Mouse (Mus musculus) kidney, embryonic 15.5 days (tissue): ENCODE measurements around the gene Bicc1. TPM values are rescaled to one million over a fixed set of nuclear protein-coding genes. Genes with fewer than 3 reads are reported as not detected.

Experiments
- ATAC-seq: fragments of 200-750 bp; cut with Nextera tagmentation; replicated peaks from 2 replicates; pipeline ENCODE4 v1.8.0; 2017; ENCODE audit warnings: moderate TSS enrichment; ENCODE audit not compliant: low FRiP score
- H3K27ac ChIP-seq: fragments of 300-500 bp; sonication (generic); 2 replicates; pipeline ENCODE4 v1.5.1; 2015; ENCODE audit warnings: mild to moderate bottlenecking, inconsistent platforms
- H3K27me3 ChIP-seq: fragments of 300-500 bp; sonication (generic); 2 replicates; pipeline ENCODE4 v1.6.1; 2015; ENCODE audit warnings: inconsistent platforms
- H3K36me3 ChIP-seq: fragments of 300-500 bp; sonication (generic); 2 replicates; pipeline ENCODE4 v1.6.1; 2015; ENCODE audit warnings: inconsistent platforms
- H3K4me1 ChIP-seq: fragments of 300-500 bp; sonication (generic); 2 replicates; pipeline ENCODE4 v1.6.1; 2015; ENCODE audit warnings: inconsistent platforms
- H3K4me2 ChIP-seq: fragments of 300-500 bp; sonication (generic); 2 replicates; pipeline ENCODE4 v1.6.1; 2015; ENCODE audit warnings: moderate library complexity, mild to moderate bottlenecking, inconsistent platforms
- H3K4me3 ChIP-seq: fragments of 300-500 bp; sonication (generic); replicated peaks from 2 replicates; pipeline ENCODE4 v1.5.1; 2015; ENCODE audit warnings: mild to moderate bottlenecking, inconsistent platforms
- H3K9ac ChIP-seq: fragments of 300-500 bp; sonication (generic); 2 replicates; pipeline ENCODE4 v1.6.1; 2015; ENCODE audit warnings: mild to moderate bottlenecking, inconsistent platforms
- H3K9me3 ChIP-seq: fragments of 300-500 bp; sonication (generic); replicated peaks from 2 replicates; pipeline ENCODE4 v1.6.1; 2016; ENCODE audit warnings: inconsistent platforms
- WGBS: fragments of 180-500 bp; shearing (Covaris S2); methylation state at CpG from one replicate; pipeline ENCODE4 v1.1.7; 2015; ENCODE audit warnings: mixed read lengths; 5-methylcytosine and 5-hydroxymethylcytosine counted together
- polyA plus RNA-seq: library from polyadenylated mRNA; unstranded; fragments of >200 nt; fragmentation: Nextera tagmentation; extraction: Ambion mirVana; gene quantifications from 2 replicates; pipeline ENCODE4 v1.2.1, GENCODE M21; 2015

Gene Bicc1
- 39.4 and 40.3 TPM in 2 replicates for polyA plus RNA-seq

DNA sequence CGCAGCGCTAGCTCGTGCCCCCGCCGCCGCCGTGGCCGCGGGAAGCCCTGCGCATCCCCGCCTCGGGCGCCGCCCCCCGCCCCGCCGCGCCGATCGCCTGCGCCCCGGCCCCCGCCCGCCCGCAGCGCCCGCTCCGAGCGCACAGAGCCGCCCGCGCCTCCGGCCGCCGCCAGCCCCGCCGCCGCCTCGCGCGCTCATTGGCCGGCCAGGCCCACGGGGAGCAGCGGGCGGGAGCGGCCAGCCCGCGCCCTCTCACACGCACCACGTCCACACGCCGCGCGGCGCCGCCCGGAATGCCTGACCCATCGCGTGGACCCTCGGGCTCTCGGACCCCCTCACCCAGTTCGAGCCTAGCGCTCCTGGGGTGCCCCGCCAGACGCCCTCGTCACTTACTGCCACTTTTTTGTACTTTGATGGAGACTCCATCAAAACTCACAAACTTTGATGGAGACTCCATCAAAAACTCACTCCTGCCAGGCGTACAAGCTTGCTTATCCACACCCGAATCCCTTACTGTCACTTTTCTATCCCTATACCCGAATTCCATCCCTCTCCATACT, at the start of gene Bicc1:
TSS of gene Bicc1 (minus strand) at position 25 of the 560 bp plus-strand sequence.
- peak; percentile 92 for ATAC-seq
- Histone ChIP-seq H3K4me3 (peak within 1 kb of the TSS; percentile 82), H3K4me2 (peak within 1 kb of the TSS; percentile 87), H3K9ac (peak within 1 kb of the TSS; percentile 88), H3K4me1 (peaks cover 29% of the 10 kb centered on the region), H3K9me3 (no peaks in the 10 kb centered on the region), H3K27ac (peak within 1 kb of the TSS; percentile 92), H3K27me3 (0 out of 2 replicates have a peak, but pooled peaks cover 8% of the 10 kb centered on the region), H3K36me3 (no peaks in the 10 kb centered on the region)
- WGBS: 3% methylated on average over 56 of the region's 69 CpGs

DNA sequence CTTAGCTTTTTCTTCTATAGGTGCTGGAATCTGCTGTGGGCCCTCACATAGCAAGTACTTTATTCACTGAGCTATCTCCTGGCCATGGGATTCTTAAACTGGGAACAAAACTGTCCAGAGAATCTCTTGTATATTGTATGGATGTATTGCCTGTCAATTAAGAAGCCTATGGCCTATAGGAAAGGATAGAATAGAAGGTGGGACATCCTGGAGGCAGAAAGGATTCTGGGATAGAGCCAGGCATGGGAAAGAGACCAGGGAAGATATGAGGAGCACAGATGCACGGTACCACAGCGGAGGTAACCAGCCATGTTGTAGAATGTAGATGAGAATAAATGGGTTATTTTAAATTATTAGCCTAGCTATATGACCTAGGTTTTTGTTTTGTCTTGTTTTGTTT, 42.0 kb upstream of the Bicc1 start:
- H3K4me3 ChIP-seq: no peak overlapping the region
- 100% methylated on average over 2 of the region's 2 CpGs for whole genome bisulfite sequencing
- no peak for ATAC-seq
- H3K9me3 ChIP-seq: no peaks in the 10 kb centered on the region
- peaks cover 19% of the 10 kb centered on the region for H3K4me1 ChIP-seq
- H3K27ac ChIP-seq: no peak overlapping the region
- no peaks in the 10 kb centered on the region for H3K36me3 ChIP-seq
- no peak overlapping the region for H3K9ac ChIP-seq
- no peak overlapping the region for H3K4me2 ChIP-seq
- H3K27me3 ChIP-seq: no peaks in the 10 kb centered on the region

DNA sequence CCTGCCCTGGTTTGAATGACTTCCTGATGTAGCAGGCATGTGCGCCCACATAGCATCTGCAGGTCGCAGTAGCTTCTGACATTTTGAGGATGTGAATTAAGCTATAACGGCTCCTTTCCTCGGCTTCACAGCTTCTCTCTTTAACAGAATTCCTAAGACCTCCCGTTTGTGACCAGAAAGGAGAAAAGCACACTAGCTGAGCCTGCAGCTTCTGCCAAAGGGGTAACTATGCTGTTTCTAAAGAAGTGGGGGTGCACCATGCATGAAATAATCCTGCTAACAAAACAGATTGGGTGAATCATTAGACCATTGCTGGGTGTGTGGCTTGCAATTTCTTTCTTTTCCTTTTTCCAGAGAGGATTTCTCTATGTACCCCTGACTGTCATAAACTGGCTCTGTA, 41.5 kb upstream of the Bicc1 start:
- no peaks in the 10 kb centered on the region for H3K27me3 ChIP-seq
- no peak overlapping the region for H3K27ac ChIP-seq
- H3K9ac ChIP-seq: no peak overlapping the region
- peaks cover 24% of the 10 kb centered on the region for H3K4me1 ChIP-seq
- no peak overlapping the region for H3K4me3 ChIP-seq
- no peaks in the 10 kb centered on the region for H3K36me3 ChIP-seq
- ATAC-seq: no peak
- 64% methylated on average over 5 of the region's 5 CpGs for WGBS
- no peak overlapping the region for H3K4me2 ChIP-seq
- H3K9me3 ChIP-seq: no peaks in the 10 kb centered on the region

DNA sequence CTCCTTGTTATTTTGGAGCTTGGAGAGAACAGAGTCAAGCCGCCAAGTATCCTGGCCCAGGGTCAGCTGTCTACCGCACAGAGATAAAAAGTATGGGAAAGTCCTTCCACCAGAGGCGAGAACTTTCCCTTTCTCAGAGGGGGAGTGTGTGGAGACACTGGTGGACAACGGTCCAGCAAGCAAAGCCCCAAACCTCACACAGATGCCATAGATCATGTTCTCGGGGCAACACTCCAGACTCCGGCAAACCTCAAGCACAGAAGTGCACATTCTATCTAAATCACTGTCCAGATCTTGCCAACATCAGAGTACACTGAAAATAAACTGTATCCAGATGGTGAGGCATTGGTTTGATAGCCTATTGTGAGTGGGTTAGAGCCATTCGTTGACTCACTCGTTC, 39.2 kb upstream of the Bicc1 start:
- Histone ChIP-seq H3K27ac (peak overlapping the region; percentile 46), H3K9ac (no peak overlapping the region), H3K36me3 (no peaks in the 10 kb centered on the region), H3K4me3 (no peak overlapping the region), H3K4me2 (no peak overlapping the region), H3K9me3 (no peaks in the 10 kb centered on the region), H3K27me3 (no peaks in the 10 kb centered on the region), H3K4me1 (peaks cover 32% of the 10 kb centered on the region)
- 58% methylated on average over 8 of the region's 8 CpGs for WGBS
- ATAC-seq: 0 out of 2 replicates have a peak, but pooled peaks have one; percentile 45

DNA sequence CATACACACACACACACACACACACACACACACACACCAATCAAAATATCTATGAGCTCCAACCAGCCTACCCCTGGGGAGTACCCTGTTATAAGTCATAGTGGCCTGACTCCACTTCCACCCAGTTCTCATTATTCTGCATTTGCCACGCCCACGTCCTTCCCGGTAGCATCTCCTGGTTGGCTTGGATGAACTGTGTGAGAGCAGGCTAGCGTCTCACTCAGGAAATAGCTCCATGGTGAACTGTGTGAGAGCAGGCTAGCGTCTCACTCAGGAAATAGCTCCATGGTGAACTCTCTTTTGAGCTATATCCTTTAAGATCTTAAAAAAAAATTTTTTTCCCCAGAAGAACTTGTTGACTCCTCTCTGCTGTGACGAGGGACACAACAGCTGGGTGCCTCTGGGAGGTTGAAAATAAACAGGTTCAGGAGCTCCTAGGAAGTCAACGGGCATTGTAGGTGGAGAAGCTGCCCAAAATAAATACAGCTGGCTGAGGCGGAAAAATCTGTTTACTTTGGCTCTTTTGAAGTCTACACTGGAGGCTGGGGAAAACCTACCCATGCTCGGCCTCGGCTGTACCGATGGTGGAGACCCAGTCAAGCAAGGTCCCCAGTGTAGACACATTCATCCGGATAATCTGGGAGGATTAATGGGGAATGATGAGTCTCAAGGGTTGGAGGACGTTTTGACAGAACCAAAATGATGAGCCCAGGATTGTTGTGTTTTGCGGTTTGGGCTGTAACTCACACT, 37.7 kb upstream of the Bicc1 start:
- no peak overlapping the region for H3K4me2 ChIP-seq
- H3K9me3 ChIP-seq: no peaks in the 10 kb centered on the region
- WGBS: 41% methylated on average over 14 of the region's 14 CpGs
- H3K27me3 ChIP-seq: no peaks in the 10 kb centered on the region
- peak overlapping the region; percentile 59 for H3K27ac ChIP-seq
- ATAC-seq: peak; percentile 55; the same call in 1 of the 2 replicates
- H3K36me3 ChIP-seq: no peaks in the 10 kb centered on the region
- H3K9ac ChIP-seq: no peak overlapping the region
- H3K4me1 ChIP-seq: peaks cover 41% of the 10 kb centered on the region
- H3K4me3 ChIP-seq: no peak overlapping the region

DNA sequence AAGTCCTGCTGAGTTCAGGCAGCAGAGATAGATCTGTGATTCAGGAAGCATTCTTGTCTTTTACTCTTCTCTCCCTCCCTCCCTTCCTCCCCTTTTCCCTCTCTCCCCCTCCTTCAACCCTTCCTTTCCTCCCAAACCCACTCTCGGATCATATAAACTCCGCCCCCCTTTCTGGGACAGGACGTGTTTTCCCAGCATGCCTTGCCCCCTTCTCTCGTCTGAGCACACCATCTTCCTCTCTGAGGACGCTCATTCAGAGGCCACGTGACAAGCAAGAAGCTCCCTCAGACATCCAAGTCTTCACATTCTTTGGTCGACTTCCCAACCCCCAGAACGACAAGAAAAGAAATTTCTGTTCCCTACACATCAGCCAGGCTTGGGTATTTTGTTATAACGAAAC, 36.0 kb upstream of the Bicc1 start:
- H3K27me3 ChIP-seq: no peaks in the 10 kb centered on the region
- no peak overlapping the region for H3K4me2 ChIP-seq
- H3K27ac ChIP-seq: no peak overlapping the region
- H3K4me1 ChIP-seq: peaks cover 34% of the 10 kb centered on the region
- H3K9me3 ChIP-seq: no peaks in the 10 kb centered on the region
- no peak for ATAC-seq
- no peak overlapping the region for H3K9ac ChIP-seq
- no peaks in the 10 kb centered on the region for H3K36me3 ChIP-seq
- no peak overlapping the region for H3K4me3 ChIP-seq
- 51% methylated on average over 9 of the region's 9 CpGs for WGBS

DNA sequence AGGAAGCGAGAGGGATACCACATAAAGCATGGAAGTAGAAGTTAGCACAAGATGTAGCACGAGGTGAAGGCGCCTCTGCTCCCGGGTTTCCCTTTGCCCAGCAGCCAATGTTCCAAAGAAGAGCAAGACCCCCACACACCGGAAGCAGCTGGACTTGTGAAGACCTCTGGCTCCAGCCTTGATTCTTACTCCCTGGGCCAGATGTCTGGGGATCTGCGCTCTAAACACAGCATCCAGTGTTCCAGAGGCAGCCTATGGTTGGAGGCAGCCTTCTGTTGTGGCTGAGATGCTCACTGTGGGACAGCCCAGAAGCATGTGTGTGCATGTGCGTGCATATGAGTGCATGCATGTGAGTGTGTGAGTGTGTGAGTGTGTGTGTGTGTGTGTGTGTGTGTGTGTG, 35.2 kb upstream of the Bicc1 start:
- Histone ChIP-seq H3K27me3 (no peaks in the 10 kb centered on the region), H3K36me3 (no peaks in the 10 kb centered on the region), H3K9me3 (no peaks in the 10 kb centered on the region), H3K4me2 (no peak overlapping the region), H3K9ac (no peak overlapping the region), H3K4me3 (no peak overlapping the region), H3K27ac (no peak overlapping the region), H3K4me1 (peaks cover 34% of the 10 kb centered on the region)
- ATAC-seq: no peak
- WGBS: 81% methylated on average over 7 of the region's 7 CpGs

DNA sequence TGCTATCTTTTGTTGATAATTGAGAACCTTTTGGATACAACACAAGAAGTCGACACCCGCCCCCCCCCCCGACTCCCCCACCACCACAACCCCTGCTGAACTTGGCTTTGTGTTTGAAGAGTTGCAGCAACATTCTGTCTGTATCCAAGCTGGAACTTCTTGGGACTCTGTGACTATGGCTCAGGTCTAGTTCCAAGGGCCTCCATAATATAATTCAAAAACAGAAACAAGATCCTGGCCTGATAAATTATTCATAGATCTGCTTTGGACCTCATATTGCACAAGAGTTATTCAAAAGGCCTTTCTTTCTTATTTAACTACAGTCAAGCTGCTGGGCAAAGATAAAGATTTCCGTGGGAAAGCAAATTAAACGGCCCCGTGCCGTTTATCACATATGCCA, 33.8 kb upstream of the Bicc1 start:
- ATAC-seq: no peak
- Histone ChIP-seq H3K27ac (peak overlapping the region; percentile 60; the same call in 1 of the 2 replicates), H3K4me3 (no peak overlapping the region), H3K9me3 (no peaks in the 10 kb centered on the region), H3K36me3 (no peaks in the 10 kb centered on the region), H3K27me3 (no peaks in the 10 kb centered on the region), H3K4me2 (no peak overlapping the region), H3K4me1 (peaks cover 34% of the 10 kb centered on the region), H3K9ac (no peak overlapping the region)
- 65% methylated on average over 7 of the region's 7 CpGs for WGBS

DNA sequence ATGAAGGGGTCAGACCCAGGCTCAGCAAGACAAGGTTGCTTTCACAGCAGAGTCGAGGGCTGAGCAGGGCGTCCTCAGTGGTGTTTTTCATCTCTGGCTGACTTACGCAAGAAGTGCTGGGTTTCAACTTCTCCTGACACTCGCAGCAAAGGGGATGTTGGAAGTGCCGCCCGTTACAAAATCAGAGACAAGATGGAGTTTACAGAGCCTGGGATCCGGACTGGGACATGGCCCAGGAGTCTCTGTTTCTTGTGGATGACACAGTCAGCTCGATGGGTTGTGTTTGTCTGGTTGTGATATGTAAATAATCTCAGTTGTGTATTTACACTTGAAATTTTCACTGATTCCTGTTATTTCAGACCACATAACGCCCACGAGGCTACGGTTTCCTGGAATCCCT, 33.4 kb upstream of the Bicc1 start:
- Histone ChIP-seq H3K4me2 (no peak overlapping the region), H3K4me1 (peaks cover 29% of the 10 kb centered on the region), H3K9ac (no peak overlapping the region), H3K4me3 (no peak overlapping the region), H3K27ac (peak overlapping the region; percentile 60), H3K9me3 (no peaks in the 10 kb centered on the region), H3K36me3 (no peaks in the 10 kb centered on the region), H3K27me3 (no peaks in the 10 kb centered on the region)
- 63% methylated on average over 11 of the region's 11 CpGs for WGBS
- ATAC-seq: no peak

DNA sequence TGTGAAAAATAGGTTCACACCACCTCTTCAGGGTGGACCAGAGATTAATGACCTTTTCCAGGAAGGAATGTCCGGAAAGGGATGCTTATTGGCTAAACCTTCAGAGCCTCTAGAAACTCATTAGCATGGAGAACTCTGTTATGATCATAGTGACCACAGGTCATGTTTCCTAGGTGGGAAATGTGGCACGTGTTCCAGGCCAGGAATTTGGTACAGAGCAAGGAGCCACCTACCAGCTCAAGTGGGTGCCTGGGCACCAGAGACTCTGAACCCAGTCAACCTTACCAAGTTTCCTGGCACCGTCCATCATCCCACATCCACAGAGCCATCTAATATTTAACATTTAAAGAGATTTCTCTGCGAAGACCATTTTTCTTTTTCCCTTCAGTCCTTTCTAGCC, 29.2 kb upstream of the Bicc1 start:
- Histone ChIP-seq H3K4me3 (no peak overlapping the region), H3K36me3 (no peaks in the 10 kb centered on the region), H3K4me1 (peaks cover 8% of the 10 kb centered on the region), H3K27me3 (no peaks in the 10 kb centered on the region), H3K4me2 (no peak overlapping the region), H3K27ac (no peak overlapping the region), H3K9ac (no peak overlapping the region), H3K9me3 (no peaks in the 10 kb centered on the region)
- 83% methylated on average over 4 of the region's 4 CpGs for WGBS
- no peak for ATAC-seq

DNA sequence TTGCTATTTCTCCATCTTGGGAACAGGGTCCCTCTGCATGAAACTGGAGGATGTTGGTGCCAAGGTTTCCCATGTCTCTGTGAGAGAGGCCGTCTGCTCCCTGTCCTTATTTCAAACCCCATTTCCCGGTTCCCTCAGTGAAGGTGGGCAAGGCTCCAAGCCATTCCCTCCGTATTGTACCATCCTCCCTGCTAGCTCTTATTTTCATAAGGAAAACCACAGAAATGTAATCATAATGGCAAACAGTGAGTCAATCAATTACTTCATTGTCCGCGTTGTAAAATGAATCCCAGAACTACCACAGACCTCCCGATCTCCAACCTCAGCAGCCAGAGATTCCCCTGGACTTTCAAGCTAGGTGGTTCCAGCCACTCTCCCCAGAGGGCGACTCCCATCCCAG, 25.6 kb upstream of the Bicc1 start:
- 82% methylated on average over 7 of the region's 7 CpGs for WGBS
- Histone ChIP-seq H3K4me3 (no peak overlapping the region), H3K4me1 (0 out of 2 replicates have a peak, but pooled peaks cover 5% of the 10 kb centered on the region), H3K9me3 (no peaks in the 10 kb centered on the region), H3K9ac (no peak overlapping the region), H3K36me3 (no peaks in the 10 kb centered on the region), H3K27ac (no peak overlapping the region), H3K4me2 (no peak overlapping the region), H3K27me3 (no peaks in the 10 kb centered on the region)
- ATAC-seq: no peak

DNA sequence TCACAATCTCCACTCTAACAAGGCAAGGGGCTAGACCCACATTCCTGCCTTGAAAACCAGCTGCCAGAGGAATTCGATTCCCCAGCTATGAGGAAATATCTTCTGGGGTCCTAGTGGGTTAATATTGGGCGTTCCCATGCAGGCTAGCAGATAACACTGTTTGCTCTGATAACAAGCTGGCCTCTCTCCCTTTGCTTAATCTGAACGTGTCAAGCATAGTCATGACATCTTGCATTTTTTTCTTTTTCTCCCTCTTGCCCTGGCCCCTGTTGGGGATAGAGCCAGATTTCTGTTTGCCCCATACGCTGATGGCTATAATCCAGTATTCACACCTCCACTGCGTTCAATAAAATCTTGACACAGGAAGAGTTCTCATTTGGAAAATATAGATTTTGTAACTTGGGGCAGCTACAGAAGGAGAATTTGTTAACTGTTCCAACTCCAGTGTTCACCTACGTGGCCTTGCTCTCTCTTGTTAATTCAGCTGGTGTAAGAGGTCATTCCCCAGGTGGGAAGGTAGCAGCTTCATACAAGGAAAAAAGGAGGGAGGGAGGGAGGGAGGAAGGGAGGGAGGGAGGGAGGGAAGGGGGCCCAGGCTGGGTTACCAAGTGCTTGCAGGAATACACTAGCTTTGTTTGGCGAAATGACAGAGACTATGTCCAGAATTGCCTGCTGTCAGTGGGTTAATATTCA, 24.0 kb upstream of the Bicc1 start:
- 44% methylated on average over 7 of the region's 7 CpGs for WGBS
- ATAC-seq: no peak

More for the DNA sequence above, 24.0 kb upstream of the Bicc1 start:
- Histone ChIP-seq H3K36me3 (no peaks in the 10 kb centered on the region), H3K4me2 (no peak overlapping the region), H3K27me3 (no peaks in the 10 kb centered on the region), H3K4me3 (no peak overlapping the region), H3K27ac (no peak overlapping the region), H3K4me1 (0 out of 2 replicates have a peak, but pooled peaks cover 5% of the 10 kb centered on the region), H3K9ac (no peak overlapping the region), H3K9me3 (no peaks in the 10 kb centered on the region)
